8 mouse cellular contexts compared by ENCODE assay signal in genomic region chr6:148211897-148212680, GRCm38 (mm10). TPM values are rescaled to one million over a fixed set of nuclear protein-coding genes. Genes with fewer than 3 reads are reported as not detected.
DNase-seq lines count a peak whose midpoint lies in the region; ATAC-seq lines count a peak whose summit lies in the region.

Ergic2 (minus strand) TSS chr6:148212374.

- no peaks in the 10 kb centered on the region for H3K36me3 ChIP-seq in hindbrain, embryonic 11.5 days (ENCODE audit: control insufficient read depth, insufficient read depth, low read length)

- H3K27me3 ChIP-seq in hindbrain, embryonic 11.5 days (ENCODE audit: control insufficient read depth, insufficient read depth, low read length): no peaks in the 10 kb centered on the region

- H3K9me3 ChIP-seq in hindbrain, embryonic 11.5 days (ENCODE audit: control insufficient read depth, low read length): no peaks in the 10 kb centered on the region

- under 1% methylated on average over 61 of the region's 61 CpGs for WGBS in hindbrain, embryonic 11.5 days

- peak within 1 kb of the TSS; percentile 87 for H3K27ac ChIP-seq in hindbrain, embryonic 11.5 days (ENCODE audit: low read depth, low read length)

- peak; percentile 98 for DNase-seq in Muller cell, postnatal 12 days (ENCODE audit: inconsistent ontology term)
- peak; percentile 99 for DNase-seq in cerebellum, adult 9-11 months
- peak; percentile 99 for DNase-seq in frontal cortex, adult 2 months (ENCODE audit: extremely low spot score in 1 of 2, low spot score in 1 of 2)
- DNase-seq in hindbrain, embryonic 11.5 days (ENCODE audit: low spot score): peak; percentile 99
- DNase-seq in layer of hippocampus, postnatal 10 days (ENCODE audit: low spot score in 2 of 2): peak; percentile 95 to 96
- peak; percentile 99 for DNase-seq in lung, postnatal 10 days
- DNase-seq in ovary, postnatal 36 days (ENCODE audit: low spot score): peak; percentile 93
- DNase-seq in thymus, postnatal 25 days: peak; percentile 94

- H3K9ac ChIP-seq in hindbrain, embryonic 11.5 days (ENCODE audit: low read depth, low read length): peak within 1 kb of the TSS; percentile 93

- no peaks in the 10 kb centered on the region for H3K4me1 ChIP-seq in hindbrain, embryonic 11.5 days (replicated peaks; ENCODE audit: control insufficient read depth, insufficient read depth, low read length)

- H3K4me2 ChIP-seq in hindbrain, embryonic 11.5 days (replicated peaks; ENCODE audit: low read depth, low read length): peak within 1 kb of the TSS; percentile 54

- peak within 1 kb of the TSS; percentile 75 for H3K4me3 ChIP-seq in hindbrain, embryonic 11.5 days (ENCODE audit: low read depth, low read length)

- peak; percentile 99 for ATAC-seq in hindbrain, embryonic 11.5 days (ENCODE audit: low FRiP score)

RNA-seq across cellular contexts. Expression of gene Ergic2, which starts in this region (rescaled TPM):
- polyA plus RNA-seq in frontal cortex, adult 2 months (2012; rRNA removed): 54.4 and 61.4 TPM in 2 replicates
- 229 and 261 TPM in 2 replicates for polyA plus RNA-seq in hindbrain, embryonic 11.5 days (2014; fragmentation: Nextera tagmentation; extraction: Ambion mirVana)
- total RNA-seq in layer of hippocampus, postnatal 10 days (2021): 10 to 100 TPM; 75.9 to 78.7 TPM

Comparison
In these comparisons a context has a peak if more than half of its experiments do, and no peak if none do; other contexts are left out.
1. Peak in every context shown above with its lines: DNase-seq, ATAC-seq, H3K4me3 ChIP-seq and H3K27ac ChIP-seq.